Mouse (Mus musculus) lung, adult 2 months (tissue): ENCODE results near the gene Pgpep1l.

ENCODE experiments used
- CTCF ChIP-seq: fragments of 200-500 bp; IDR thresholded peaks from 2 replicates; pipeline ENCODE4 v1.5.1; 2011; ENCODE audit warnings: mild to moderate bottlenecking, low read length, control low read depth; ENCODE audit not compliant: insufficient read depth
- POLR2A ChIP-seq: fragments of 200-500 bp; IDR thresholded peaks from 2 replicates; pipeline ENCODE4 v1.6.1; 2011; ENCODE audit warnings: low read depth, mild to moderate bottlenecking, control low read depth, low read length, borderline replicate concordance; ENCODE audit errors: extremely low read depth

- TF ChIP-seq POLR2A (no peak), CTCF (no peak)
Measured at GRCm38 (mm10) chr7:68264531-68264930, 498 bp upstream of the Pgpep1l start.
